Mouse (Mus musculus) myocyte (in vitro differentiated cells): ENCODE data around the gene Ptges2. TPM values are rescaled to one million over a fixed set of nuclear protein-coding genes. Genes with fewer than 3 reads are reported as not detected.

Source experiments
- H3K27me3 ChIP-seq: one replicate; pipeline ENCODE4 v1.6.1; 2011; ENCODE audit not compliant: control insufficient read depth, insufficient read depth, insufficient read length
- H3K36me3 ChIP-seq: one replicate; pipeline ENCODE4 v1.6.1; 2011; ENCODE audit not compliant: control insufficient read depth, insufficient read depth
- H3K4me2 ChIP-seq: one replicate; pipeline ENCODE4 v1.6.1; 2011; ENCODE audit warnings: low read depth, control low read depth
- H3K4me3 ChIP-seq: one replicate; pipeline ENCODE4 v1.5.1; 2011; ENCODE audit warnings: mild to moderate bottlenecking, control low read depth, moderate library complexity
- H3K79me2 ChIP-seq: one replicate; pipeline ENCODE4 v1.6.1; 2011; ENCODE audit not compliant: control insufficient read depth, insufficient read depth
- H3ac ChIP-seq: one replicate; pipeline ENCODE4 v1.6.1; 2011; ENCODE audit not compliant: control insufficient read depth, insufficient read length
- CEBPB ChIP-seq: IDR thresholded peaks from 2 replicates; pipeline ENCODE4 v1.6.1; 2011; ENCODE audit warnings: mild to moderate bottlenecking, moderate library complexity; ENCODE audit not compliant: poor library complexity, insufficient read depth, severe bottlenecking
- E2F4 ChIP-seq: IDR thresholded peaks from one replicate; pipeline ENCODE4 v1.6.1; 2011; ENCODE audit warnings: mild to moderate bottlenecking, control low read depth, moderate library complexity; ENCODE audit not compliant: insufficient read depth
- MAX ChIP-seq: IDR thresholded peaks from one replicate; pipeline ENCODE4 v1.6.1; 2011; ENCODE audit warnings: low read depth, mild to moderate bottlenecking, control low read depth
- MYOD1 ChIP-seq, 3 experiments: IDR thresholded peaks; one replicate each; pipeline ENCODE4 v1.6.1; 2011; ENCODE audit warnings: control low read depth in 2 of 3, low read depth in 2 of 3, mild to moderate bottlenecking in 2 of 3, moderate library complexity in 1 of 3; ENCODE audit not compliant: insufficient read length in 2 of 3, control insufficient read depth in 1 of 3
- MYOG ChIP-seq, 3 experiments: IDR thresholded peaks; one replicate each; pipeline ENCODE4 v1.6.1; 2011; ENCODE audit warnings: control low read depth in 2 of 3, low read depth in 2 of 3, mild to moderate bottlenecking in 2 of 3; ENCODE audit not compliant: insufficient read length in 2 of 3, control insufficient read depth in 1 of 3, insufficient read depth in 1 of 3
- POLR2A ChIP-seq: IDR thresholded peaks from one replicate; pipeline ENCODE4 v1.6.1; 2011; ENCODE audit warnings: low read depth, mild to moderate bottlenecking, control low read depth, moderate library complexity; ENCODE audit not compliant: insufficient read length
- POLR2AphosphoS2 ChIP-seq: IDR thresholded peaks from one replicate; pipeline ENCODE4 v1.6.1; 2011; ENCODE audit warnings: low read depth, control low read depth; ENCODE audit not compliant: insufficient read length
- REST ChIP-seq: IDR thresholded peaks from one replicate; pipeline ENCODE4 v1.6.1; 2011; ENCODE audit warnings: mild to moderate bottlenecking, control low read depth, moderate library complexity; ENCODE audit not compliant: insufficient read depth, insufficient read length
- SRF ChIP-seq: IDR thresholded peaks from one replicate; pipeline ENCODE4 v1.6.1; 2011; ENCODE audit warnings: low read depth; ENCODE audit not compliant: control insufficient read depth, insufficient read length
- TCF12 ChIP-seq: IDR thresholded peaks from one replicate; pipeline ENCODE4 v1.6.1; 2011; ENCODE audit warnings: mild to moderate bottlenecking, control low read depth; ENCODE audit not compliant: poor library complexity, insufficient read depth, severe bottlenecking
- TCF3 ChIP-seq: IDR thresholded peaks from one replicate; pipeline ENCODE4 v1.6.1; 2011; ENCODE audit warnings: low read depth, control low read depth; ENCODE audit not compliant: insufficient read length
- USF1 ChIP-seq: IDR thresholded peaks from one replicate; pipeline ENCODE4 v1.6.1; 2011; ENCODE audit warnings: low read depth, mild to moderate bottlenecking, control low read depth, moderate library complexity
- polyA plus RNA-seq: library from polyadenylated mRNA; unstranded; fragments of >200 nt; fragmentation: generic; extraction: Trizol; gene quantifications from one replicate; pipeline ENCODE4 v1.2.1, GENCODE M21; 2012; ENCODE audit warnings: missing spikeins

Ptges2 gene
- polyA plus RNA-seq, 1 experiment: 50.6 TPM

DNA sequence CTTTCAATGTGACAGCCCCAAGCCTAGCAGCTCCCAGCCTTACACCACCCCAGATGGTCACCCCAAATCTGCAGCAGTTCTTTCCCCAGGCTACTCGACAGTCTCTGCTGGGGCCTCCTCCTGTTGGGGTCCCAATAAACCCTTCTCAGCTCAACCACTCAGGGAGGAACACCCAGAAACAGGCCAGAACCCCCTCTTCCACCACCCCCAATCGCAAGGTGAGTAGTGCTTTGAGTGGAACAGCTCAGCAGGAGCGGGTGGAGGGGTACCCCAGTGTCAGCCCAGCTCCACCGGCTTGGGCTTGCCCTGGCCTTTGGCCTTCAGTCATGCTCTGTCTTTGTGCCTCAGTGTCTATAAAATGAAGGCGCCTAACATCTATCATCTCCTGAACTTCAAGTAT is 28.4 kb upstream of the Ptges2 start:
- no peak for TF ChIP-seq MYOG (IDR thresholded peaks at IDR 0.05; ENCODE audit: control insufficient read depth in 1 of 3, insufficient read depth in 1 of 3, insufficient read length in 2 of 3, low read depth in 2 of 3)
- no peak for TF ChIP-seq SRF
- no peak for TF ChIP-seq CEBPB
- TF ChIP-seq USF1: no peak
- TF ChIP-seq REST: no peak
- no peak for TF ChIP-seq TCF12
- TF ChIP-seq TCF3: no peak
- TF ChIP-seq POLR2AphosphoS2: no peak
- TF ChIP-seq E2F4: no peak
- no peak for TF ChIP-seq MYOD1 (IDR thresholded peaks at IDR 0.05; ENCODE audit: control insufficient read depth in 1 of 3, insufficient read length in 2 of 3, low read depth in 2 of 3)
- TF ChIP-seq POLR2A: no peak
- no peak for TF ChIP-seq MAX
- no peaks in the 10 kb centered on the region for H3K27me3 ChIP-seq
- peaks cover 22% of the 10 kb centered on the region for H3K36me3 ChIP-seq
- H3K4me3 ChIP-seq: no peak overlapping the region
- H3K4me2 ChIP-seq: no peak overlapping the region
- H3ac ChIP-seq: no peak overlapping the region
- H3K79me2 ChIP-seq: peaks cover 5% of the 10 kb centered on the region

DNA sequence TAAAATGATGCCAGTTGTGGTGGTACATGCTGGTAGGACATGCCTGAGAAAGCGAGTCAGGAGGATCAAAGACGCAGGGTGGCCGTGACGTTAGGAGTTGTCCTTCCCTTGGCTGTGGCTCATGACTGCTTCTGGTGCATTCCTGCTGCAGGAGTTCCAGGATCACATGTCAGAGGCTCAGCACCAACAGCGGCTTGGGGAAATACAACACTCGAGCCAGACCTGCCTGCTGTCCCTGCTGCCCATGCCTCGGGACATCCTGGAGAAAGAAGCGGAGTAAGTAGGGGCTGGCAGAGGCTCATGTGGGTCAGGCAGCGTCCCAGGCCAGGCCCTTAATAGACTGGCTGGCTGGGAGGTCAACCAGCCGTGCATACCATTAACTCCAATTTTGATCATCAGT is 21.5 kb upstream of the Ptges2 start:
- no peaks in the 10 kb centered on the region for H3K27me3 ChIP-seq
- no peak overlapping the region for H3ac ChIP-seq

DNA sequence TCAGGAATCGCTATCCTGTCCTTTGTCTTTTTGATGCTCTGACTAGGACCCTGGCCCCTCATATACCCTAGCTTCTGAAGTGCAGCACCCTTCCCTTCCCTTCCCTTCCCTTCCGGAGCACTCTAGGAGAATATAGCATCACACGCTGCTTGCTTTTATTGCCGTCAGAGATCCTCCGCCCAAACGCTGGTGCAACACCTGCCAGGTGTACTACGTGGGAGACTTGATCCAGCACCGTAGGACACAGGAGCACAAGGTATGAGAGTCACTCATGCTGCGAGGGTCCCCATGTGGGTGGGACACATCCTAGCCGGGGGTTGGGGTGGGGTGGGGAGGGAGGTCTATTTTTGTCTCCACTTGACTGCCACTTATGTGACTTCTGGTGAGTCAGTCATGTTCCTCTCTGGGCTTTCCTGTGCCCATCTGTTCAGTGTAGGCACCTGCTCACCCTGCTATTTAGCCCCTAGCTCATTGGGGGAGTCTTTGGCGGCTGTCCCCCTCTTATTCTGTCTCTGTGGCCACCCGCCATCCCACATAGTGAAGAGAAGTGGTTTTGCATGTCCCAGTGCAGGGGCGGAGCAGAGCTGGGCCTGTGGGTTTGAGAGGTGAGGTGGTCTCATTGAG is 20.3 kb upstream of the Ptges2 start:
- H3K27me3 ChIP-seq: no peaks in the 10 kb centered on the region
- no peak overlapping the region for H3K4me2 ChIP-seq
- no peaks in the 10 kb centered on the region for H3K79me2 ChIP-seq
- H3K36me3 ChIP-seq: peaks cover 19% of the 10 kb centered on the region
- no peak overlapping the region for H3ac ChIP-seq
- H3K4me3 ChIP-seq: no peak overlapping the region
- TF ChIP-seq MYOG (IDR thresholded peaks at IDR 0.05; ENCODE audit: control insufficient read depth in 1 of 3, insufficient read depth in 1 of 3, insufficient read length in 2 of 3, low read depth in 2 of 3): no peak
- TF ChIP-seq USF1: no peak
- peak in 1 of 3 experiments; percentile 79 for TF ChIP-seq MYOD1 (IDR thresholded peaks at IDR 0.05; ENCODE audit: control insufficient read depth in 1 of 3, insufficient read length in 2 of 3, low read depth in 2 of 3)

More for the DNA sequence above, 21.5 kb upstream of the Ptges2 start:
- TF ChIP-seq MAX: no peak
- peaks cover 24% of the 10 kb centered on the region for H3K36me3 ChIP-seq
- no peaks in the 10 kb centered on the region for H3K79me2 ChIP-seq
- H3K4me3 ChIP-seq: no peak overlapping the region
- H3K4me2 ChIP-seq: peak overlapping the region; percentile 6

DNA sequence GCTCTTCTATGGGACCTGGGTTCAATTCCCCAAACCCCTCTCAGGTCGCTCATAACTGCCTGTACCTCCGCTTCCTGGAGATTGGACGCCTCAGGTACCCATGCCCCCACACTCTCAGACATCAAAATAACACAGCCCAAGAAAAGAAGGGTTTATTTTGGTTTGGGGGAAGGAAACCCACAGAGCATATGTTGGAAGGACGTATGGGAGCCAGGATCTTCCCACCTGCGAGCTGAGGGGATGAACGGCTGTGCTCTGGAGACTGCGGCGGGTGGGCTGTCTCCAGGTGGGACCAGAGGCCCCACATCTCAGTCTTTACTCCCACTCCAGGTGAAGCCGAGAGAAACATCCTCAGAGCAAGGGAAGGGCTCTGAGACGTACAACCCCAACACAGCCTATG is 18.7 kb upstream of the Ptges2 start:
- no peaks in the 10 kb centered on the region for H3K79me2 ChIP-seq
- no peak overlapping the region for H3K4me2 ChIP-seq
- no peak overlapping the region for H3K4me3 ChIP-seq
- TF ChIP-seq MYOG (IDR thresholded peaks at IDR 0.05; ENCODE audit: control insufficient read depth in 1 of 3, insufficient read depth in 1 of 3, insufficient read length in 2 of 3, low read depth in 2 of 3): no peak
- peaks cover 15% of the 10 kb centered on the region for H3K36me3 ChIP-seq
- H3K27me3 ChIP-seq: no peaks in the 10 kb centered on the region
- no peak overlapping the region for H3ac ChIP-seq

DNA sequence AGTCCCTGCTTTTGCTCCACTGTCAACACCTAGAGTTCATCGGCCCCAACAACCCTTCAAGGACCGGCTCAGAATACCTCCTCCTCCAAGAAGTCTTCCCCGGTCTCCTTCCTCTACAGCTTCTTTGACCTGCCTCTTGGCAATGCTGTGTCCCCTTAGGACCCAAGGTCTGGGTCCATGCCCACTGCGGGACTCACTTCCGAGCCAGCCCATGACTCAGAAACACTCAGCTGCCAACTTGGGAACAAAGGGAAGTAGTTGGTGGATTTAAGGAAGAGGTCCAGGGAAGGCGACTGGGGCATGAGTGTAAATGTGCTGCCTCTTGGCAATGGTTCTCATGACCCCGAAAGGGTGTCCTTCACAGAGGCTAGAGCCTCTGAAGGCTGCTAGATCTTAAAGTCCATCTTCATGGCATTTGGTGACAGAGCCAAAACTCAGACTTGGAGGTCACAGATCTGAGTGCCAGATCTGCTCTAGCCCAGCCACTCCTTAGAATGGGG is 15.6 kb upstream of the Ptges2 start:
- Histone ChIP-seq H3ac (no peak overlapping the region), H3K27me3 (peaks cover 2% of the 10 kb centered on the region), H3K4me3 (peak overlapping the region; percentile 54), H3K4me2 (peak overlapping the region; percentile 92), H3K79me2 (no peaks in the 10 kb centered on the region), H3K36me3 (peaks cover 8% of the 10 kb centered on the region)
- no peak for TF ChIP-seq CEBPB

GRCm38 (mm10) chr2:32381141-32381774 is 14.4 kb upstream of the Ptges2 start:
- Histone ChIP-seq H3K27me3 (peaks cover 7% of the 10 kb centered on the region), H3K36me3 (peaks cover 8% of the 10 kb centered on the region), H3K79me2 (no peaks in the 10 kb centered on the region), H3K4me2 (peak overlapping the region; percentile 92), H3ac (peak overlapping the region; percentile 24), H3K4me3 (peak overlapping the region; percentile 54)
- no peak for TF ChIP-seq MAX
- TF ChIP-seq POLR2AphosphoS2: peak; percentile 12
